Mouse (Mus musculus) thymus, postnatal 10 days (tissue): ENCODE measurements at regions not wholly inside any gene's neighbourhood (a gene's known extent, or its start where the extent isn't known, plus 50 kb on each side); places are given as distances from the start of the nearest gene placed in this dataset.

ENCODE experiments used
- DNase-seq, 2 experiments: peaks; one replicate each; pipeline ENCODE4 v3.0.0; 2021; ENCODE audit warnings: low spot score in 2 of 2

- DNase-seq, result no peak
Observed at GRCm38 (mm10) chr13:101219568-101219967, 386.3 kb upstream of the Slc30a5 start.

- DNase-seq, result no peak
Observed at GRCm38 (mm10) chr13:101216897-101217480, 383.8 kb upstream of the Slc30a5 start.

GRCm38 (mm10) chr13:101216421-101216820 is 383.2 kb upstream of the Slc30a5 start:
- DNase-seq, result no peak

GRCm38 (mm10) chr13:101215792-101216221 is 382.6 kb upstream of the Slc30a5 start:
- DNase-seq, result no peak

GRCm38 (mm10) chr13:101215131-101215641 is 382.0 kb upstream of the Slc30a5 start:
- DNase-seq, result no peak

- DNase-seq, result no peak
Observed at GRCm38 (mm10) chr13:101214094-101214493, 380.9 kb upstream of the Slc30a5 start.

- DNase-seq, result no peak
Observed at GRCm38 (mm10) chr13:101213121-101213916, 380.1 kb upstream of the Slc30a5 start.

- DNase-seq, result no peak
Observed at GRCm38 (mm10) chr13:101212341-101212895, 379.2 kb upstream of the Slc30a5 start.

GRCm38 (mm10) chr13:101208788-101209187 is 375.6 kb upstream of the Slc30a5 start:
- no peak for DNase-seq

GRCm38 (mm10) chr13:101203463-101203862 is 370.2 kb upstream of the Slc30a5 start:
- no peak for DNase-seq

GRCm38 (mm10) chr13:101202565-101203313 is 369.5 kb upstream of the Slc30a5 start:
- DNase-seq, result no peak

- DNase-seq, result no peak
Observed at GRCm38 (mm10) chr13:101190249-101190830, 357.1 kb upstream of the Slc30a5 start.

GRCm38 (mm10) chr13:101182387-101182786 is 349.2 kb upstream of the Slc30a5 start:
- no peak for DNase-seq

GRCm38 (mm10) chr13:101175017-101175689 is 341.9 kb upstream of the Slc30a5 start:
- DNase-seq, result no peak

GRCm38 (mm10) chr13:101161768-101162167 is 328.5 kb upstream of the Slc30a5 start:
- DNase-seq, result no peak

- no peak for DNase-seq
Observed at GRCm38 (mm10) chr13:101159878-101160277, 326.7 kb upstream of the Slc30a5 start.

GRCm38 (mm10) chr13:101153760-101154159 is 320.5 kb upstream of the Slc30a5 start:
- DNase-seq, result no peak

- no peak for DNase-seq
Observed at GRCm38 (mm10) chr13:101142761-101143160, 309.5 kb upstream of the Slc30a5 start.

GRCm38 (mm10) chr13:101142104-101142735 is 309.0 kb upstream of the Slc30a5 start:
- no peak for DNase-seq

GRCm38 (mm10) chr13:101129466-101129865 is 296.2 kb upstream of the Slc30a5 start:
- no peak for DNase-seq

- no peak for DNase-seq
Observed at GRCm38 (mm10) chr13:101127808-101128207, 294.6 kb upstream of the Slc30a5 start.
